Mouse (Mus musculus) lung, embryonic 14.5 days (tissue): ENCODE measurements around the gene Ptprm. TPM values are rescaled to one million over a fixed set of nuclear protein-coding genes. Genes with fewer than 3 reads are reported as not detected.
A peak's percentile ranks its signal among the peaks of the same experiment; 100 is the strongest.

Experiments
- ATAC-seq: fragments of 200-750 bp; cut with Nextera tagmentation; 2 replicates; pipeline ENCODE4 v1.8.0; 2017; ENCODE audit warnings: mild to moderate bottlenecking, moderate TSS enrichment, moderate library complexity; ENCODE audit not compliant: insufficient read depth
- DNase-seq: peaks from one replicate; pipeline ENCODE4 v3.0.0-alpha.2; 2015
- H3K27ac ChIP-seq: fragments of 300-500 bp; sonication (generic); 2 replicates; pipeline ENCODE4 v1.5.1; 2014; ENCODE audit warnings: low read depth, mild to moderate bottlenecking, moderate library complexity
- H3K27me3 ChIP-seq: fragments of 300-500 bp; sonication (generic); 2 replicates; pipeline ENCODE4 v1.6.1; 2014; ENCODE audit warnings: low read length, control low read depth; ENCODE audit not compliant: insufficient read depth
- H3K36me3 ChIP-seq: fragments of 300-500 bp; sonication (generic); 2 replicates; pipeline ENCODE4 v1.6.1; 2014; ENCODE audit warnings: control low read depth; ENCODE audit not compliant: insufficient read depth
- H3K4me1 ChIP-seq: fragments of 300-500 bp; sonication (generic); 2 replicates; pipeline ENCODE4 v1.6.1; 2014; ENCODE audit warnings: antibody characterized with exemption, control low read depth; ENCODE audit not compliant: insufficient read depth
- H3K4me2 ChIP-seq: fragments of 300-500 bp; sonication (generic); 2 replicates; pipeline ENCODE4 v1.6.1; 2014; ENCODE audit warnings: mild to moderate bottlenecking
- H3K4me3 ChIP-seq: fragments of 300-500 bp; sonication (generic); 2 replicates; pipeline ENCODE4 v1.5.1; 2014; ENCODE audit warnings: low read depth, low read length
- H3K9ac ChIP-seq: fragments of 300-500 bp; sonication (generic); 2 replicates; pipeline ENCODE4 v1.6.1; 2014
- H3K9me3 ChIP-seq: fragments of 300-500 bp; sonication (generic); 2 replicates; pipeline ENCODE4 v1.6.1; 2016; ENCODE audit warnings: low read depth, low read length, control low read depth
- CTCF ChIP-seq: IDR thresholded peaks from 2 replicates; pipeline ENCODE4 v1.5.1; 2016; ENCODE audit warnings: antibody characterized with exemption, low read depth
- WGBS: fragments of 180-500 bp; shearing (Covaris S2); extraction: QIAGEN DNeasy Blood & Tissue Kit; methylation state at CpG from one replicate; pipeline ENCODE4 v1.1.7; 2014; 5-methylcytosine and 5-hydroxymethylcytosine counted together
- polyA plus RNA-seq: library from polyadenylated mRNA; unstranded; fragments of >200 nt; fragmentation: Nextera tagmentation; extraction: Ambion mirVana; gene quantifications from 2 replicates; pipeline ENCODE4 v1.2.1, GENCODE M21; 2014

Ptprm gene
- polyA plus RNA-seq, 1 experiment from 2014 or later: 45.4 TPM

DNA sequence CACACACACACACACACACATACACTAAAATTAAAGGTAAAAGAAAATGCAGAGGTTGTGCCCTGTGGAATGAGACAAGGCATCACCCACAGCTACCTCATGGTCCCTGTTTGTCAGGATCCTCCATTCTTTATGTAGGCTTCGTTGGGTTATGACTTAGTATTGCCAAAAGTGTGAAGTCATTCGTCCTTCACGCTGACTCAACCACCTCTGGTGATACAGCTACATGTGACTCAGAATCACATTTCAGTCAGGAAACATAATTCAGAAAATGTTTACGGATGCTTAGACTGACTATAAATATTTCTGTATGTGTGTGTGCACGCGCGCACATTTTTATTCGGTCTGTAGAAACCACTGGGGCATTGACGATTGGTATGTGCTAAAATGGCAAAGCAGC lies 121.2 kb downstream of the Ptprm start:
- Histone ChIP-seq H3K4me3 (no peak overlapping the region), H3K4me2 (no peak overlapping the region), H3K36me3 (no peaks in the 10 kb centered on the region), H3K27ac (no peak overlapping the region), H3K4me1 (no peaks in the 10 kb centered on the region), H3K9ac (no peak overlapping the region), H3K27me3 (no peaks in the 10 kb centered on the region), H3K9me3 (no peaks in the 10 kb centered on the region)
- ATAC-seq (no peak), DNase-seq (no peak)
- WGBS: 85% methylated on average over 9 of the region's 9 CpGs
- no peak for TF ChIP-seq CTCF

DNA sequence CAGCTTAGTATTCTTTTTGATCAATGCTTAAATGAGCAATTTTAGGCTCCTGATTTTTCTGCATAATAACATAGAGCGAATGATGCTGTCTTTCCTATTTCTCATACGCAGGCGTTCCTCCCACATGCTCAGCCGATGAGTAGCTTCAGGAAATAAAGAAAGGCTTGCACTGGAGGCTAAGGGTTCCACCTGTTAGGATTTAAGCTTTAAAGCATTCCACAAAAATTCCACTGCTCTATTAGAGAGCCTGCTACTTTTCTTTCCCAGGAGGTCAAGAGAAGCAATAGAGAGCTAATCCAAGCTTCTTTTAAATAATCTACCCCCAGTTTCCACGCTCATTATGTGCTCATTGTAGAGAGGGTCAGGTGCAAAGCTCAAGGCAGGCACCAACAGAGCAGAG lies 127.3 kb downstream of the Ptprm start:
- Histone ChIP-seq H3K9ac (no peak overlapping the region), H3K27ac (no peak overlapping the region), H3K27me3 (no peaks in the 10 kb centered on the region), H3K4me3 (no peak overlapping the region), H3K9me3 (no peaks in the 10 kb centered on the region), H3K4me1 (no peaks in the 10 kb centered on the region), H3K36me3 (no peaks in the 10 kb centered on the region), H3K4me2 (no peak overlapping the region)
- WGBS: 64% methylated on average over 5 of the region's 5 CpGs
- no peak for TF ChIP-seq CTCF
- no peak for DNase-seq
- no peak for ATAC-seq

DNA sequence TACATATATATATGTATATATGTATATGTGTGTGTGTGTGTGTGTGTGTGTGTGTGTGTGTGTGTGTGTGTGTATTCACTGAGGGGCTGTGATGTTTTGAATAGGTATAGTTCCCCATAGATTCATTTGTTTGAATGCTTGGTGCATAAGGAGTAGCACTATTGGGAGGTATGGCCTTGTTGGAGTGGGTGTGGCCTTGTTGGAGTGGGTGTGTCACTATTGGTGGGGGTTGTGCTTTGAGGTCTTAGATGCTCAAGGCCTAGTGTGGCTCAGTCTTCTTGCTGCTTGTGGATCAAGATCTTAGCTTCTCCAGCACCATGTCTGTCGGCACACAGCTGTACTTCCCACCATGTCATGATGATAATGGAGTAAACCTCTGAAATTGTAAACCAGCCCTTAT lies 138.9 kb downstream of the Ptprm start:
- no peak for ATAC-seq
- 81% methylated on average over 1 of the region's 1 CpGs for WGBS

DNA sequence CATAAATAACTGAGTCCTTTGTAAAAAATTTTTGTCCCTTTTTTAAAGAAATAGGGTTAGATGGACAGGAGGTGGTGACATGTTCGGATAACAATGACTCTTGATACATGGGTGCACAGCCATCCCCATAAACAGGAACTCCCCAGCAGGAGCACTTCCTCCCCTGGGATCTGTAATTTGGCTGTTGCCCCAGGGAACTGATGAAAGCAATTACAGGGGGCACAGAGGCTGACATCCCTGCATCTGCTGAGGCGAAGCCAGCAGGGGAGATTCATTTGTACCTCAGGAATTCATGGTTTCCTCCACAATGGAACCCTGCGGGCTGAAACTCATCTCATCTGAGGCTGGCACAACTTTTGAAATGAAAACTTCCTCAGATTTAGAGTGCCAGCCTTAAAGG lies 140.5 kb downstream of the Ptprm start:
- Histone ChIP-seq H3K27ac (no peak overlapping the region), H3K9ac (no peak overlapping the region), H3K4me3 (no peak overlapping the region), H3K36me3 (no peaks in the 10 kb centered on the region), H3K27me3 (no peaks in the 10 kb centered on the region), H3K4me2 (no peak overlapping the region), H3K9me3 (no peaks in the 10 kb centered on the region), H3K4me1 (peaks cover 5% of the 10 kb centered on the region; the same call in 1 of the 2 replicates)
- ATAC-seq (no peak), DNase-seq (no peak)
- TF ChIP-seq CTCF: no peak
- whole genome bisulfite sequencing: 40% methylated on average over 3 of the region's 3 CpGs

More for the DNA sequence above, 138.9 kb downstream of the Ptprm start:
- Histone ChIP-seq H3K27me3 (no peaks in the 10 kb centered on the region), H3K9ac (no peak overlapping the region), H3K4me3 (no peak overlapping the region), H3K36me3 (no peaks in the 10 kb centered on the region), H3K27ac (no peak overlapping the region), H3K4me2 (no peak overlapping the region), H3K4me1 (peaks cover 4% of the 10 kb centered on the region; the same call in 1 of the 2 replicates), H3K9me3 (no peaks in the 10 kb centered on the region)
- DNase-seq: no peak
- TF ChIP-seq CTCF: no peak

DNA sequence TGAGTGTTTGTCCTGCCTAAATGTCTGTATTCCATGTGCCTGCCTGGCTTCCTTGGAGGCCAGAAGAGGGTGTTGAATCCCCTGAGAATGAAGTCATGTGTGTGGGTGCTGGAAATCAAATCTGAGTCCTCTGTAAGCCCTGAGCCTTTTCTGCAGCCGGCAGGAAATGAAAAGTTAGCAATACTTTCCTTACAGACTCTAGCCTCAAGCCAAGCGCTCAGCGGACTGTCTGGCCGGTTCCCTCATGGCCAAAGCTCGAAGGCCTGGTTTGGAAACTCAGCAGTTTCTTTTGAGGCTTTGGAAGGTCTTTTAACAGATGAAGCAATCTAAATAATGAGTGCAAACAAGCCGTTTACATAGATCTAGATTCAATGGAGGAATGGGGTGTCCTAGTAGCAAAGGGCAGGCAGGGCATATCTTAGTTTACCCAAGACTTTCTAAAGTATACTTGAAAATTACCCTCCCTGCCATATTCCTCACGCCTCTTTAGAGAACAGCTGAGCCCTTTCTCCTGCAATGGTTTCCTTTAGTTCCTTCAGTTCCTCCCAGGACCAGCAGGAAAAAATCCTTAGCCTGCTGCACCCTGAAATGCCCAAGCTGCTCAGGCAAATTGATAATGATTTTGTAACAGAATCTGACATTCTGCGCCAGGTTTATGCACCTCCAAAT lies 144.4 kb downstream of the Ptprm start:
- no peaks in the 10 kb centered on the region for H3K36me3 ChIP-seq
- H3K4me1 ChIP-seq: peaks cover 5% of the 10 kb centered on the region
- peak; percentile 60 for ATAC-seq
- WGBS: 34% methylated on average over 8 of the region's 8 CpGs
- no peaks in the 10 kb centered on the region for H3K27me3 ChIP-seq
- no peak overlapping the region for H3K4me2 ChIP-seq
- H3K9me3 ChIP-seq: no peaks in the 10 kb centered on the region
- H3K9ac ChIP-seq: no peak overlapping the region
- H3K27ac ChIP-seq: no peak overlapping the region
- no peak overlapping the region for H3K4me3 ChIP-seq
- 0 out of 2 replicates have a peak, but pooled peaks have one; percentile 1 for TF ChIP-seq CTCF
- peak; percentile 54 for DNase-seq

DNA sequence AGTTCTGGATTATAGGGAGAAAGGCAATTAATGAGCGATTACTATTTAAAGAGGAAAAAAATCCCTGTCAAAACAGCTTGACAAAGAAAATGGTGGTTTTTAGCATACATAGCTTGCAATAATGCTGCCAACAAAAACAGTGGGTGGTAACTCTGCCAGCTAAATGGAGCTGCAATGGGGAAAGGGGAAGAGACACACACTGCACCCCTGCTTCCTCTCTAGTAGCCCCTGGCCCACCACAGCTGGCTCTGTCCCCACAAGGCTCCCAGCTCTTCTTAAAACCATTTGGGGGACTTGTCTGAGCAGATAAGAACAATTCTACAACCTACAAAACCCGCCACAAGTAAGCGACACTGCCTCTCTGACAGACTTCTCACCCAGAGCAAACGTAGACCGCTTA lies 145.7 kb downstream of the Ptprm start:
- Histone ChIP-seq H3K27ac (no peak overlapping the region), H3K36me3 (no peaks in the 10 kb centered on the region), H3K27me3 (no peaks in the 10 kb centered on the region), H3K4me2 (no peak overlapping the region), H3K4me1 (peaks cover 5% of the 10 kb centered on the region), H3K4me3 (no peak overlapping the region), H3K9me3 (no peaks in the 10 kb centered on the region), H3K9ac (no peak overlapping the region)
- ATAC-seq (no peak), DNase-seq (no peak)
- WGBS: 47% methylated on average over 5 of the region's 5 CpGs
- no peak for TF ChIP-seq CTCF

DNA sequence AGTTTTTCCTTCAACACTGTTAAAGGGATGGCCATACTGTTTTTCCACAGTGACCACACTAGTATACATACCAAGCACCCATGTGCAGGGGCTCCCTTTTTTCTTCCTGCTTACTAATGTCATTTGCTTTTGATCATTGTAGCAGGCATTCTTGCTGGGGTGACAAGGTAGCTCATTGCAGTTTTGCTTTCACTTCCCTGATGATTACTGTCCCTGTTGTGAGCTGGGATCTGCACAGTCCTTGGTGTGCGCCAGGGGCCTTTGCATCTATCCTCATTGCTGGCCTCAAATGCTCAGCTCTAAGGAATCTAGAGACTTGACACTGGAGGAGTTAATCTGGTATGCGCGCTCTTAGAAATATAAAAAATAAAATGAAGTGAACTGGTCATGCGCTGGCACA lies 147.3 kb downstream of the Ptprm start:
- TF ChIP-seq CTCF: no peak
- Histone ChIP-seq H3K9me3 (no peaks in the 10 kb centered on the region), H3K9ac (no peak overlapping the region)

DNA sequence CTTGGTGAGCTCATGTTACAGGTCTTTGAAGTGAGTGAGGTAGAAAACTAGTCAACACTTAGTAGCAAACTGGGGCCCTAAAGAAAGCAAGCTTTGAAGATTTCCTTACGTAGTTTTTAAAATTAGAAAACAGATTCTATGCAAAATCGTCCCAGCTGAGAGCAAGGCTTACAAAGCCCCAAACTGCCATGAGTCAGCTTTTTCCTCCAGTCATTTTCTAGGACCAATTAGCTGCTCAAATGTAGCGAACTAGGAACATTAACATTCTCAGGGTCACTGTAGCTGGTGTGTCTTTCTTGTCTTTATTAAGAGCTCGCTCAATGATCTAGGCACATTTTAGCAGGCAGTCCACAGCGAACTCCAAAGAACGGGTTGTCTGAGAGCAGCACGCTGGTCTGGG lies 153.1 kb downstream of the Ptprm start:
- H3K4me2 ChIP-seq: no peak overlapping the region
- DNase-seq (no peak), ATAC-seq (no peak)
- H3K4me1 ChIP-seq: no peaks in the 10 kb centered on the region
- no peaks in the 10 kb centered on the region for H3K9me3 ChIP-seq
- no peak overlapping the region for H3K27ac ChIP-seq
- H3K4me3 ChIP-seq: no peak overlapping the region
- no peak overlapping the region for H3K9ac ChIP-seq
- H3K36me3 ChIP-seq: no peaks in the 10 kb centered on the region
- WGBS: 54% methylated on average over 7 of the region's 7 CpGs
- no peaks in the 10 kb centered on the region for H3K27me3 ChIP-seq
- TF ChIP-seq CTCF: no peak

More for the DNA sequence above, 147.3 kb downstream of the Ptprm start:
- Histone ChIP-seq H3K36me3 (no peaks in the 10 kb centered on the region), H3K4me2 (no peak overlapping the region), H3K4me1 (peaks cover 5% of the 10 kb centered on the region), H3K27me3 (no peaks in the 10 kb centered on the region), H3K27ac (no peak overlapping the region), H3K4me3 (no peak overlapping the region)
- ATAC-seq (no peak), DNase-seq (no peak)
- 88% methylated on average over 4 of the region's 4 CpGs for WGBS
